Mouse (Mus musculus) thymus, postnatal 10 days (tissue): Measurements from ENCODE around the gene Gm17606.

ENCODE experiments used
- DNase-seq, 2 experiments: peaks; one replicate each; pipeline ENCODE4 v3.0.0; 2021; ENCODE audit warnings: low spot score in 2 of 2

The Gm17606 gene

GRCm38 (mm10) chr14:54624976-54625375 is 15.8 kb upstream of the Gm17606 start:
- no peak for DNase-seq

GRCm38 (mm10) chr14:54628103-54628502 is 12.6 kb upstream of the Gm17606 start:
- no peak for DNase-seq

GRCm38 (mm10) chr14:54629797-54630196 is 11.0 kb upstream of the Gm17606 start:
- no peak for DNase-seq

- no peak for DNase-seq
Observed at GRCm38 (mm10) chr14:54630583-54631239, 10.0 kb upstream of the Gm17606 start.

- no peak for DNase-seq
Observed at GRCm38 (mm10) chr14:54631240-54631599, 9.5 kb upstream of the Gm17606 start.

GRCm38 (mm10) chr14:54632252-54632651 is 8.5 kb upstream of the Gm17606 start:
- no peak for DNase-seq

GRCm38 (mm10) chr14:54634182-54634581 is 6.6 kb upstream of the Gm17606 start:
- DNase-seq, result no peak

- DNase-seq, result peak in 1 of 2 experiments; percentile 57
Observed at GRCm38 (mm10) chr14:54636954-54637353, 3.8 kb upstream of the Gm17606 start.

- no peak for DNase-seq
Observed at GRCm38 (mm10) chr14:54638210-54638609, 2.5 kb upstream of the Gm17606 start.

- no peak for DNase-seq
Observed at GRCm38 (mm10) chr14:54640121-54640520, 631 bp upstream of the Gm17606 start.

- peak; percentile 90 to 94 for DNase-seq
Observed at GRCm38 (mm10) chr14:54641305-54641969, 685 bp downstream of the Gm17606 start, which contains the start of gene Cdh24. Gene Cdh24, minus strand, starts transcription at chr14:54641364.

GRCm38 (mm10) chr14:54642224-54642944 is 1.6 kb downstream of the Gm17606 start:
- DNase-seq, result no peak

GRCm38 (mm10) chr14:54643011-54643410 is 2.3 kb downstream of the Gm17606 start:
- no peak for DNase-seq

GRCm38 (mm10) chr14:54644294-54644693 is 3.5 kb downstream of the Gm17606 start:
- DNase-seq, result no peak

- DNase-seq, result no peak
Observed at GRCm38 (mm10) chr14:54646455-54646854, 5.7 kb downstream of the Gm17606 start.

- no peak for DNase-seq
Observed at GRCm38 (mm10) chr14:54646898-54647636, 6.3 kb downstream of the Gm17606 start.

GRCm38 (mm10) chr14:54647900-54648299 is 7.1 kb downstream of the Gm17606 start:
- DNase-seq, result no peak

- DNase-seq, result peak; percentile 79 to 92
Observed at GRCm38 (mm10) chr14:54650621-54651454, 10.1 kb downstream of the Gm17606 start.

- DNase-seq, result no peak
Observed at GRCm38 (mm10) chr14:54651556-54651955, 10.8 kb downstream of the Gm17606 start.

GRCm38 (mm10) chr14:54652787-54653186 is 12.0 kb downstream of the Gm17606 start:
- DNase-seq, result no peak

- DNase-seq, result peak; percentile 72 to 80
Observed at GRCm38 (mm10) chr14:54653496-54653895, 12.7 kb downstream of the Gm17606 start.
